Mouse (Mus musculus): ENCODE measurements around the gene Arid1b. TPM values are rescaled to one million over a fixed set of nuclear protein-coding genes. Genes with fewer than 3 reads are reported as not detected.

Gene Arid1b
- total RNA-seq, 2 experiments from 2014 or later, result 33.6 to 36.6 TPM

DNA sequence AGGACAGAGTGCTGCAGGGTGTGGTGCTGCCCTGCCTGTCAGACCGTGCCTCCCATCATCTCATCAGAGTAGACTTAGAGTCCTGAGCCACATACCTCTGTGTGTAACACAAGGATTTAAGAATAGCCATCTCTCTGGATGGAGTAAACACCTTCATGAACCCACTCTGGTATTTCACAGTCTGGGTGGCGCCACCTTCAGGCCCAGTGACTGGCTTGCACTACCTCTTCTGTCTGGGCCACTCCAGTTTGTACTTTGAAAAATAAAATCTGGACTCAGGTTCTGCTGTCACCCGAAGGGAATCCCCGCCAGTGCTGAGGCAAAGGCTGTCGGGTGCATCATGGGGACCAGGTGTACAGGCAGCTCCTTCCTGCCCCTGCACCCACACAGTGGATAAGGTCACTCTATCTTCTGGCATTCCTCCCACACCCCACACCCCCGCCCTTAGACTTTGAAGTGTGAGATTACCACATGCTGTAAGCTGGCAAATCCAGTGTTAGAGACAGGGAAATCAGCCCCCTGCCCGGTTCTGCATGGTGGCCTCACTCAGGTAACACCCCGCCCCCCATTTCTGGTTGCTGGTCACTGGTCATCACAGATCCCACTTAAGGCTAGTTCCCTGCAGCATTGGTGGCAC, 327.6 kb downstream of the Arid1b start:
- intact Hi-C loops (cut with DNase I), result no loop called here
- peak in 1 of 2 experiments; percentile 38 for DNase-seq

GRCm38 (mm10) chr17:5322594-5322993, 328.5 kb downstream of the Arid1b start:
- no peak for DNase-seq
- intact Hi-C loops (cut with DNase I), result no loop called here

GRCm38 (mm10) chr17:5323746-5324145, 329.6 kb downstream of the Arid1b start:
- peak in 1 of 2 experiments; percentile 33 for DNase-seq
- intact Hi-C loops (cut with DNase I), result no loop called here

GRCm38 (mm10) chr17:5324236-5324876, 330.2 kb downstream of the Arid1b start:
- intact Hi-C loops (cut with DNase I), result no loop called here

DNA sequence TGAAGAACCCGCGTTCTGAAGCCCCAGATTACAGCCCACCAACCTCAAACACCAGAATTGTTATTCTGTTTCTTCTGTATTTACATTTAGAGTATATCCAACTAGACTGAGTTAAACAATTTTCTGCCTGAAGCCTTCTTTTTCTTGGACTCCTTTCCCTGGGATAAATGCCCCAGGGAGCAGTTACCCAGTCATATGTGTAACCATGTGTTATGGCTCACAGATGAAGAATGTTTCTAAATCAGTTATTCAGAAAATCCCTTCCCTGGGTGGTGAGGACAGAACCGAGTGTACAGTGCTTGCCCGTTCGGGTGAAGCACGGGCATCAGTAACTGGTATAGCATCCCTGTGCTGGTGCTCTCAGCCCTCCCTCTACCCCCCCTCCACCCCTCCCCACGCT, 332.6 kb downstream of the Arid1b start:
- no peak for DNase-seq
- intact Hi-C loops (cut with DNase I), result no loop called here

More at GRCm38 (mm10) chr17:5324236-5324876, 330.2 kb downstream of the Arid1b start:
- peak; percentile 25 to 72 for DNase-seq

DNA sequence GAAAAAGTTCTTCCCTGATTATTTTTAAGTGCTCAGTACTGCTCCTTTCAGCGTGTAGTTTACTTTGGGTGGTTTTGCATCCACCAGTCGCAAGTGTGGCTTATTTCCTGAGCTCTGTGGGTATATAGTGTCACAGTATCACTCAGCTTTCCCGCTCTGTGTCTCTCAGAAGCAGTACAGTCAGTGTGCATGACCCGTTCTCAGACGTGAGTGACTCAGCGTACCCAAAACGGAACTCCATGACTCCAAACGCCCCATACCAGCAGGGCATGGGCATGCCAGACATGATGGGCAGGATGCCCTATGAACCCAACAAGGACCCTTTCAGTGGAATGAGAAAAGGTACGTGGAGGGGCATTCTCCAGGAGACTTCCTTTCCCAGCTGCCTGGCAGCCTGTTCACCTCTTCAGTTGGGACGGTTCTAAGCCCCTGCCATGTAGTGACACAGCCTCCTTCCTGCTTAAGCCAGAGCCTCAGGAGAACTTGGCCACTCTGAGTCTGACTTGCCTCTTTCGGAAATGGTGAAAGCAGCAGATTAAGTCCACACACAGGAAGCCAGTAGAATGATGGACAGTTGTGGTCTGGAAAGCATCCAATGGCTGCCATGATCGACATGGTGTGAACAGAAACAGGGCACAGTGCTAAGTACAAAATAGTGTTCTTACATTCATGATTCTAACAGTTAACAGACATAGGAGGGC, 333.5 kb downstream of the Arid1b start:
- no peak for DNase-seq
- intact Hi-C loops (cut with DNase I), result no loop called here

- no peak for DNase-seq
Observed at GRCm38 (mm10) chr17:5329478-5329877, 335.3 kb downstream of the Arid1b start.

DNA sequence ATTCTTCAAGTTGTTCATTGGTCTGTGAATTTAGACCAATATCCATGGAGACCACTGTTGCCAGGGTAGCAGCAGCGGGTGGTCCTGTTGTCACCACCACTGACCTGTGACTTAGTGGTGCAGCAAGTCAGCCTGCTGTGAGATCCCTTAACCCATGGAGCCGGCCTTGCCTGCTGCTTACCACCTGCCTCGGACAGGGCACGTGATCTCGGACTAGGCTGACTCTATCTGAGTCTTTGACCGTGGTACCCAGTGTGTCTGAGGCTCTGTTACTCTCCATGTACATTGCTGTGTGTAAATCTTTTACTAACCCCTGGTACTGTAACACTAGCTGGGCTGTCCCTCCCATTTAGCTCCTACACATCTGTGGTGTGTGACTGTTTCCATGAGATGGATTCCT, 335.9 kb downstream of the Arid1b start:
- intact Hi-C loops (cut with DNase I), result loop anchor here (5.0 kb wide), 1 partner anchor 67 kb away; no protein-coding TSS in a partner anchor
- no peak for DNase-seq

More at GRCm38 (mm10) chr17:5329478-5329877, 335.3 kb downstream of the Arid1b start:
- intact Hi-C loops (cut with DNase I), result no loop called here

DNA sequence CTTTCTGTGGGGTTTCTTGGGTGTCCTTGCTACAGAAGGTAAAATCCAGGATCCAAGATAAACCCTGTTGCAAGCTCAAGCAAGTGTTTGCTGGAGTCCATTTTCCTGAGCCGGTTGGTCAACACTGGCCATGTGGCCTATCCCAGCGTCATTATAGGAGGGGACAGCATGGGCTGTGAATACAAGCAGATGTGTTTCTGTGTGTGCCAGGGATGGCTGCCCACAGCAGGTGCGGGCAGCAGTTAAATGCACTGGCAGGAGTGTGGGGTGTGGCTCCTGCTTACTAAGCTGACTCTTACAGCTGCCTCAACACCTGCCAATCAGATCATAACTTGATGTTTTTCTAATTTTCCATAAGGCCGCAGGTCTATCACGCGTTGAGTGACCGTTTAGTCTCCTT, 336.5 kb downstream of the Arid1b start:
- no peak for DNase-seq

GRCm38 (mm10) chr17:5331387-5331786, 337.3 kb downstream of the Arid1b start:
- DNase-seq, result no peak
- intact Hi-C loops (cut with DNase I), result loop anchor here (5.0 kb wide), 1 partner anchor 66 kb away; no protein-coding TSS in a partner anchor

More for the DNA sequence above, 336.5 kb downstream of the Arid1b start:
- intact Hi-C loops (cut with DNase I), result loop anchor here (5.0 kb wide), 1 partner anchor 67 kb away; no protein-coding TSS in a partner anchor

- DNase-seq, result peak; percentile 22 to 44
- intact Hi-C loops (cut with DNase I), result loop anchor here (5.0 kb wide), 1 partner anchor 63 kb away; no protein-coding TSS in a partner anchor
Observed at GRCm38 (mm10) chr17:5334567-5334966, 340.4 kb downstream of the Arid1b start.

GRCm38 (mm10) chr17:5344426-5344825, 350.3 kb downstream of the Arid1b start:
- DNase-seq, result no peak
- intact Hi-C loops (cut with DNase I), result no loop called here

GRCm38 (mm10) chr17:5345810-5346209, 351.7 kb downstream of the Arid1b start:
- no peak for DNase-seq
- intact Hi-C loops (cut with DNase I), result no loop called here

DNA sequence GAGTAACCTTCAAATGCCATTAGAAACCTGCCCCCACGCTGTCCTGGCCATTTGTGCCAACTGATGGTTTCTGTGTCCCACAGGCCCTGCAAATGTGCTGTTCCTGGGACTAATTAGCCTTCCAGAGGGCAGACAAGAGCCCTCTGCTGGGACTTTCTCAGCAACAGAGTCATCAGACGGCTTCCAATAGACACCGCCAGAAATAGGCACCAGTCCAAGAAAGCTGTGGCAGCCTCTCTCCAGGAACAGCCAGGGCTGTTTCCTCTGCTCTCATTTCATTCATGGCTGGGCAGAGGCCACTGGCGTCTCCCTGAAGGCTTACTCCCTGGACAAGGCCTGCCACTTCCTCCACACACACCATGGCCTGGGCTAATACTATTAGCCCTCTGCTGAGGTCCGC, 358.8 kb downstream of the Arid1b start:
- peak; percentile 46 to 62 for DNase-seq
- intact Hi-C loops (cut with DNase I), result no loop called here

- no peak for DNase-seq
- intact Hi-C loops (cut with DNase I), result no loop called here
Observed at GRCm38 (mm10) chr17:5360759-5361158, 366.6 kb downstream of the Arid1b start.

GRCm38 (mm10) chr17:5365992-5366398, 371.9 kb downstream of the Arid1b start:
- no peak for DNase-seq
- intact Hi-C loops (cut with DNase I), result no loop called here

- intact Hi-C loops (cut with DNase I), result no loop called here
- no peak for DNase-seq
Observed at GRCm38 (mm10) chr17:5371032-5371431, 376.9 kb downstream of the Arid1b start.

GRCm38 (mm10) chr17:5371521-5371920, 377.4 kb downstream of the Arid1b start:
- DNase-seq, result peak; percentile 11 to 27
- intact Hi-C loops (cut with DNase I), result no loop called here

DNA sequence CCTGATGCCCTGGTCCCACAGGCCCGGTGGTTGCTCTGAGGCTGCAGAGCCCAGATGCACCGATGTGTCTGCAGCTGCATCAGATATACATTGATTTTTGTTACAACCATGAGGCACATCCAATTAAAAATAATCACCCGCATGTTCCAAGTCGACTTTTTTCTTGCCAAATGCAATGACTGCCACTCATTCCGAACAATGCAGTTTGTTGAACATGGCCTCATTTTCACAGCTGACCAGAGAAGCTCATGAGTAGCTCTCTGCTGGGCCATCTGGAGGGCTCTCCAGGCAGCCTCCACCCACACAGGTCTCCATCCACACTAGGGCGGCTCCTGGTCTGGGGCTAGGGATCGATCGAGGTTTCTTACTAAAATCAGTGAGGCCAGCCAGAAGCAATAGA, 378.8 kb downstream of the Arid1b start:
- intact Hi-C loops (cut with DNase I), result no loop called here
- no peak for DNase-seq

- no peak for DNase-seq
- intact Hi-C loops (cut with DNase I), result no loop called here
Observed at GRCm38 (mm10) chr17:5377151-5377929, 383.2 kb downstream of the Arid1b start.

All from heart, postnatal 14 days (tissue).